Mouse (Mus musculus): Measurements from ENCODE around the gene Syn3. TPM values are rescaled to one million over a fixed set of nuclear protein-coding genes. Genes with fewer than 3 reads are reported as not detected.

The Syn3 gene
- polyA plus RNA-seq, 1 experiment from 2014 or later = 3.7 TPM

DNA sequence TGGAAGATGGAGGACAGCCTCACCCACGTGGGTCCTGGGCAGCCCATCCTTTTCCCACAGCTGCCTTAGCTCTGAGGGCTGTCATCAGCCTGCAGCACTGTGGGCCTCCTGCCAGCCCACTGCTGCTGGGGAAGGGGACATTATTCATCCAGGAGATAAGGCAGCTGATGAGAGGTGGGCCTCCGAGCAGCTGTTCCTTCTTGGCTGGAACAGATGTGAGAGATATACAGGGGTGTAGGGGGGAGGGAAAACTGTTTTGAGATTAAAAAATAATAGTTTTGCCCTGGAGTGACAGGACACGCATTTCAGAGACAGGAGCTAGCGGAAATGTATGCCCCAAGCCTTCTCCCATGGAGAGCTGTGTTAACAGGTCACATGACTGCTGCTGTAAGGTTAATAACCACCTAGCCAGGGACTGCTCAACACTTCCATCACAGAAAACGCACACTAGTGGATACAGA is 133.0 kb downstream of the Syn3 start:
- Histone ChIP-seq H3K36me3 (ENCODE audit: control insufficient read depth, insufficient read depth, low read length) (no peaks in the 10 kb centered on the region), H3K4me2 (ENCODE audit: low read length) (no peak overlapping the region), H3K9me3 (ENCODE audit: control insufficient read depth, low read length) (no peaks in the 10 kb centered on the region), H3K27me3 (replicated peaks; ENCODE audit: control insufficient read depth, insufficient read depth, low read length) (no peaks in the 10 kb centered on the region), H3K4me1 (replicated peaks; ENCODE audit: control insufficient read depth, insufficient read depth, low read length) (peaks cover 23% of the 10 kb centered on the region), H3K4me3 (ENCODE audit: low read depth, low read length) (no peak overlapping the region), H3K9ac (ENCODE audit: low read length) (no peak overlapping the region), H3K27ac (ENCODE audit: low read depth) (no peak overlapping the region)
- DNase-seq (ENCODE audit: low spot score) = peak; percentile 85
- ATAC-seq (replicated peaks; ENCODE audit: low FRiP score, low TSS enrichment, low read depth) = peak; percentile 94
- WGBS = 22% methylated on average over 5 of the region's 5 CpGs

DNA sequence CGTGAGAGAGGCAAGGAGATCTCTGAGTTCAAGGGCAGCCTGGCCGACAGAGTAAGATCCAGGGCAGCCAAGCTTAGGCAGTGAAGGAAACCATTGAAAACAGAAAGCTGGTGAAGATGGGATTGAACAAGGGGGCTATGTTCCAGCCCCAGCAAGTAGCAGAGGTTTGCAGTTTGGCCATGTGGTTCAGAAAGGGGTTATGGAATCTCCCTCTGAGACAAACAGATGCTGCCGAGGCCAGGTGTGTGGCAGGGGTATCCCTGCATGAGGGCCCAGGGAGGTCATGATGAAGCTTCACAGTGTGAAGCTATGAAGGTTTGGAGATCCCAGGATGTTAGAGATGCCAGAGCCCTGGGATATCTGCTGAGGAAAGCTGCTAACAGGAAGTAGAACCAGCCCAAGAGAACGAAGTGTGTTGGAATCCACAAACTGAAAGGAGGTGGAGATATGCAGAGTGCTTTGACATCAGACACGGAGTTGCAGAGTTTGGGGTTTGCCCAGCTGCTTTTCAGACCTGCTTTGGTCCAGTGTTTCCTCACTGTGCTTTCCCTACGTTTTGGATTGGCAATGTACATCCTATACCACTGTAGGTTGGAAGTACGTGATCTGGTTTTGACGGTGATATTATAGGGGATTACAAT is 134.9 kb downstream of the Syn3 start:
- WGBS = 68% methylated on average over 8 of the region's 8 CpGs
- ATAC-seq (replicated peaks; ENCODE audit: low FRiP score, low TSS enrichment, low read depth) = no peak
- no peaks in the 10 kb centered on the region for H3K27me3 ChIP-seq (replicated peaks; ENCODE audit: control insufficient read depth, insufficient read depth, low read length)

DNA sequence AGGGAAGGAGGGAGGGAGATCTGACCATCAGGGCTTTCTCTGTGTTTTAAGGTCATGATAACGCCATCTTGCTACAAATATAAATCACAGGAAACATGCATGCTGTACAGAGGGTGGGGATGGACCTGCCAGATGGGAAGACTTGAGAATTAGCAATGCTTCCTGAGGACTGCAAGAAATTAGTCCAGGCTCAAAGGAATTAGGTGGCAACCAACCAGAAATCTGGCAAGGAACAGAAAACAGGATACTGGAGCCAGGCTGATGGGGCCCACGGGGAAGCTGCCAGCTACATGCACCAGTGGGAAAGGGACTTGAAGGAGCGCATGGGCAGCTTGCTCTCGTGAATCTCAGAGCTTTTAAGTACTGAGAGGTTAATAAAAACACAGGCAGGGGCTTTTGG is 139.0 kb downstream of the Syn3 start:
- 44% methylated on average over 4 of the region's 4 CpGs for WGBS

More for the DNA sequence above, 134.9 kb downstream of the Syn3 start:
- no peak overlapping the region for H3K4me2 ChIP-seq (ENCODE audit: low read length)
- H3K4me3 ChIP-seq (ENCODE audit: low read depth, low read length) = no peak overlapping the region
- H3K9me3 ChIP-seq (ENCODE audit: control insufficient read depth, low read length) = no peaks in the 10 kb centered on the region
- no peaks in the 10 kb centered on the region for H3K36me3 ChIP-seq (ENCODE audit: control insufficient read depth, insufficient read depth, low read length)
- no peak overlapping the region for H3K9ac ChIP-seq (ENCODE audit: low read length)
- DNase-seq (ENCODE audit: low spot score) = no peak
- H3K4me1 ChIP-seq (replicated peaks; ENCODE audit: control insufficient read depth, insufficient read depth, low read length) = peaks cover 31% of the 10 kb centered on the region
- H3K27ac ChIP-seq (ENCODE audit: low read depth) = no peak overlapping the region

DNA sequence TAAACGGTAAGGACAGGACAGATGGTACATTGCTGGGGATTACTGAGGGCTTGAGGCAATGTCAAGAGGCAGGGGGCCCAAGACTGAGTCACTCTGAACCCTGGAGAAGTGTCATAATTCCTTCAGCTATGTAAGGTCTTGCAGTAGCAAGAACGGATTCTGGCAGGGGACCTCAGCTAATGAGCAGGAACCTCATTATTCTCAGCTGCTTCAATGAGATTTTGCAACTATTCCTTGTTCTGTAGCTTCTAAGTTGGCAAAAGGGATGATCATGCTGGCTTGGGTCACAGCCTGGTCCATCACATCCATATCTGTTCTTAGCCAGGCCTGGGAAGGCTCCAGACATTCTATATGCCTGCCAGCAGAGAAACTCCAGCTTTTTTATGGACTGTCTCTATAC is 139.5 kb downstream of the Syn3 start:
- H3K27me3 ChIP-seq (replicated peaks; ENCODE audit: control insufficient read depth, insufficient read depth, low read length) = no peaks in the 10 kb centered on the region
- H3K4me1 ChIP-seq (replicated peaks; ENCODE audit: control insufficient read depth, insufficient read depth, low read length) = peaks cover 14% of the 10 kb centered on the region
- DNase-seq (ENCODE audit: low spot score) = no peak
- peak overlapping the region; percentile 9; the same call in 1 of the 2 replicates for H3K27ac ChIP-seq (ENCODE audit: low read depth)
- no peak overlapping the region for H3K4me2 ChIP-seq (ENCODE audit: low read length)
- ATAC-seq (replicated peaks; ENCODE audit: low FRiP score, low TSS enrichment, low read depth) = no peak
- 61% methylated on average over 2 of the region's 2 CpGs for WGBS
- H3K4me3 ChIP-seq (ENCODE audit: low read depth, low read length) = no peak overlapping the region
- H3K9me3 ChIP-seq (ENCODE audit: control insufficient read depth, low read length) = no peaks in the 10 kb centered on the region
- no peak overlapping the region for H3K9ac ChIP-seq (ENCODE audit: low read length)
- H3K36me3 ChIP-seq (ENCODE audit: control insufficient read depth, insufficient read depth, low read length) = no peaks in the 10 kb centered on the region

More for the DNA sequence above, 139.0 kb downstream of the Syn3 start:
- Histone ChIP-seq H3K4me3 (ENCODE audit: low read depth, low read length) (no peak overlapping the region), H3K27ac (ENCODE audit: low read depth) (peak overlapping the region; percentile 9; the same call in 1 of the 2 replicates), H3K27me3 (replicated peaks; ENCODE audit: control insufficient read depth, insufficient read depth, low read length) (no peaks in the 10 kb centered on the region), H3K4me2 (ENCODE audit: low read length) (no peak overlapping the region), H3K9ac (ENCODE audit: low read length) (no peak overlapping the region), H3K36me3 (ENCODE audit: control insufficient read depth, insufficient read depth, low read length) (no peaks in the 10 kb centered on the region), H3K4me1 (replicated peaks; ENCODE audit: control insufficient read depth, insufficient read depth, low read length) (peaks cover 14% of the 10 kb centered on the region), H3K9me3 (ENCODE audit: control insufficient read depth, low read length) (no peaks in the 10 kb centered on the region)
- ATAC-seq (replicated peaks; ENCODE audit: low FRiP score, low TSS enrichment, low read depth) (no peak), DNase-seq (ENCODE audit: low spot score) (no peak)

DNA sequence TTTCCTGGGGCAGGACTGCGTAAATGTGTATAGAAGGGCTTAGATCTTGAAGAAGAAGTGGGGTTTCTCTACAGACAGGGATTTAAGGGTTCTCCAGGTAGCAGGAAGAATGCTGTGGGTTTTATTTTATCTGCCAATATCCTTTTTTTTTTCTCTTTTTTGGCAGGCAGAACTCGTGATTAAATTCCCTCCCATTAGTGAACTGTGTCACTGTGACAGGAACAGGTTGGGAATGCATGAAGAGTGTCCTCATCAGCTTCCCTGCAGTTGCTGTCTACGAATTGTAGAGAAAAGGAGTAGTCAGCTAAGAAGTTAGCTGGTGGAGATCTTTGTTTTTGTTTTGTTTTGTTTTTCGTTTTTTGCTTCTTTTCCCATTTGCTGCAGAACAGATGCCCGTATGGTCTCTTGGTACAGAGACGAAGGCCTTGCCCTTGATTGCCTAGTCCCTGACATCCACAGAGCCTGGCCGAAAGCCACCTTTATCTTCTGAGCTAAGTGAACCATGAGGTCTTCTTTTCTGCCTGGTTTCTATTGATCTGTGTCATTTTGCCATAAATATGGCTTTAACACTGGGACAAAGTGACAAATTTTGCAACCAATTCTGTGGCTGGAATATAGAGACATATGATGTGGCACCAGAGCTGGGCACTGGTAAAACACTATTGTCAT is 140.3 kb downstream of the Syn3 start:
- DNase-seq (ENCODE audit: low spot score) (no peak), ATAC-seq (replicated peaks; ENCODE audit: low FRiP score, low TSS enrichment, low read depth) (no peak)

DNA sequence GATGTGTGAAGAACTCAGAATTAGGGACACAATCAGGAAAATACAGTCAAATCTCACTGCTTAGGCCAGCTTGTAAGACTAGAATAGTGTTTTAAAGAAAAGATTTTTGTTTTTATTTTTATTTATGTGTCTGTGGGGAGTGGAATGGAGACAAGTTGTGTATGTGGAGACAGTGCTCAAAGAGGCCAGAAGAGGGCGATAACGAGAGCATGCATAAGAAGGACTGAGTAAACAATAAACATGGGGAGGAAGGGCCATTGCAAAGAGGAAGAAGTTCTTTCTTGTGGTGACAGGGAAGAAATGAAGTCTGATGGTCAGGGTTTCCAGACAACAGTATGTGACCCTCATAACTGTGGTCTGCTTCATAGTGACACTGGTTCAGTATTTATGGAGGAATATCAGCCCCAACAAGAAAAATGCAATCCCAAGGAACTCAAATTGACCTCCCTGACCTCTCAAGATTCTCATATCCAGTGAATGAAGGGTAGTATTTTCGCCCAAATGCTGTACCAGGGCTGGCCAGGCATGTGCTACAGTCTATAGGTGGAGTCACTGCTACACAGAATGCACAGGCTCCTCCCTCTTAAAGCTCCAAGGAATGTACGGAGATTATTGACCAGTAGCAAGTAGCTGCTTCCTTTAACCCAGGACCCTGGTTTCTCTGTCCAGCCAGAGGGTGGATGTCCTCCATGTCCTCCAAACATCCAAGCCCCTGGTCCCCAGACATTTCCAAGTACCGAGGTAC is 141.7 kb downstream of the Syn3 start:
- H3K9me3 ChIP-seq (ENCODE audit: control insufficient read depth, low read length) = no peaks in the 10 kb centered on the region
- H3K4me2 ChIP-seq (ENCODE audit: low read length) = no peak overlapping the region
- DNase-seq (ENCODE audit: low spot score) = no peak
- H3K4me3 ChIP-seq (ENCODE audit: low read depth, low read length) = no peak overlapping the region
- no peaks in the 10 kb centered on the region for H3K36me3 ChIP-seq (ENCODE audit: control insufficient read depth, insufficient read depth, low read length)
- no peak overlapping the region for H3K27ac ChIP-seq (ENCODE audit: low read depth)
- no peak for ATAC-seq (replicated peaks; ENCODE audit: low FRiP score, low TSS enrichment, low read depth)
- 59% methylated on average over 5 of the region's 5 CpGs for WGBS
- no peaks in the 10 kb centered on the region for H3K27me3 ChIP-seq (replicated peaks; ENCODE audit: control insufficient read depth, insufficient read depth, low read length)
- peaks cover 11% of the 10 kb centered on the region for H3K4me1 ChIP-seq (replicated peaks; ENCODE audit: control insufficient read depth, insufficient read depth, low read length)
- H3K9ac ChIP-seq (ENCODE audit: low read length) = no peak overlapping the region

More for the DNA sequence above, 140.3 kb downstream of the Syn3 start:
- Histone ChIP-seq H3K27me3 (replicated peaks; ENCODE audit: control insufficient read depth, insufficient read depth, low read length) (no peaks in the 10 kb centered on the region), H3K27ac (ENCODE audit: low read depth) (no peak overlapping the region), H3K9ac (ENCODE audit: low read length) (no peak overlapping the region), H3K9me3 (ENCODE audit: control insufficient read depth, low read length) (no peaks in the 10 kb centered on the region), H3K4me1 (replicated peaks; ENCODE audit: control insufficient read depth, insufficient read depth, low read length) (peaks cover 11% of the 10 kb centered on the region), H3K36me3 (ENCODE audit: control insufficient read depth, insufficient read depth, low read length) (no peaks in the 10 kb centered on the region), H3K4me2 (ENCODE audit: low read length) (no peak overlapping the region), H3K4me3 (ENCODE audit: low read depth, low read length) (no peak overlapping the region)
- 87% methylated on average over 7 of the region's 7 CpGs for WGBS

DNA sequence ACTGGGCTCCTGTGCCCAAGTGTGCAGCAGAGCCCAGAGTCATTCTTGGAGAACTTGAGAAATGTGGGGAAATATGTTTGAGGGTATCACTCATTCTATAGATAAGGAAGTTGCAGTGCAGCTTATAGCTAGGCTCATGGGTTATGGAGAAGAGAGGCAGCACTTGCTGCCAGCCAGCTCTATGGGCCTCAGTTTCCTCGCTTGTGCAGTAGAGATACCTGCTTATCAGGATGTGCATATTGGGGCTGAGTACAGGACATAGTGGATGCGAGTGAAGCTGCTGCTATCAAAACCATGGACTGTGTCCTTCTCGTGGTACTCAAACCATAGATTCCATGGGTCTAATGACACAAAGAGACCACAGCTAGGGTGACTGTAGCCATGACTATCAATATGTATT is 146.2 kb downstream of the Syn3 start:
- Histone ChIP-seq H3K27me3 (replicated peaks; ENCODE audit: control insufficient read depth, insufficient read depth, low read length) (no peaks in the 10 kb centered on the region), H3K4me2 (ENCODE audit: low read length) (no peak overlapping the region), H3K36me3 (ENCODE audit: control insufficient read depth, insufficient read depth, low read length) (peaks cover 4% of the 10 kb centered on the region; the same call in 1 of the 2 replicates), H3K4me1 (replicated peaks; ENCODE audit: control insufficient read depth, insufficient read depth, low read length) (no peaks in the 10 kb centered on the region), H3K9ac (ENCODE audit: low read length) (no peak overlapping the region), H3K4me3 (ENCODE audit: low read depth, low read length) (no peak overlapping the region), H3K27ac (ENCODE audit: low read depth) (no peak overlapping the region), H3K9me3 (ENCODE audit: control insufficient read depth, low read length) (no peaks in the 10 kb centered on the region)
- no peak for DNase-seq (ENCODE audit: low spot score)
- no peak for ATAC-seq (replicated peaks; ENCODE audit: low FRiP score, low TSS enrichment, low read depth)
- 84% methylated on average over 3 of the region's 3 CpGs for WGBS

DNA sequence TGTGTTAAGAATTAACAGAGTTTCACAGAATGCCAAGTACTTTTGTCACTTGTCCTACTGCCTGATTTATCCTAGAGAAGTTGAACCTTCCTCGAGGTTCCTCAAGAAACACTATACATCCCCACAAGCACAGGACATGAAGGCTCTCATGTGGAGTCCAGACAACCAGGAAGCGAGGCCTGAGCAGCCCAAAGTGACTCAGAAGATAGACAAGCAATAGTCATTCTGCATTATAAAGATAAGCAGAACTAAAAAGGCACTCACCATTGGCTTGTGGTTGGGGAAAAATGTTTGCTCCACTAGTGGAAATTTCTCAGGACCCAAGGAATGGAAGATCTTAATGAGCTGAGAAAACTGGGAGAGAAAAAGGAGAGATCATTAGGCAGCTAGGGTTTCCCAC is 147.4 kb downstream of the Syn3 start:
- Histone ChIP-seq H3K36me3 (ENCODE audit: control insufficient read depth, insufficient read depth, low read length) (peaks cover 4% of the 10 kb centered on the region; the same call in 1 of the 2 replicates), H3K4me3 (ENCODE audit: low read depth, low read length) (no peak overlapping the region), H3K4me1 (replicated peaks; ENCODE audit: control insufficient read depth, insufficient read depth, low read length) (peaks cover under 1% of the 10 kb centered on the region; the same call in 1 of the 2 replicates), H3K27me3 (replicated peaks; ENCODE audit: control insufficient read depth, insufficient read depth, low read length) (no peaks in the 10 kb centered on the region), H3K9ac (ENCODE audit: low read length) (no peak overlapping the region), H3K9me3 (ENCODE audit: control insufficient read depth, low read length) (no peaks in the 10 kb centered on the region), H3K27ac (ENCODE audit: low read depth) (no peak overlapping the region), H3K4me2 (ENCODE audit: low read length) (no peak overlapping the region)
- ATAC-seq (replicated peaks; ENCODE audit: low FRiP score, low TSS enrichment, low read depth) (no peak), DNase-seq (ENCODE audit: low spot score) (no peak)
- WGBS = 75% methylated on average over 2 of the region's 2 CpGs
